Mouse (Mus musculus): ENCODE results near the gene Pdia5. TPM values are rescaled to one million over a fixed set of nuclear protein-coding genes. Genes with fewer than 3 reads are reported as not detected.

The Pdia5 gene
- total and polyA plus RNA-seq, 3 experiments: not detected

GRCm38 (mm10) chr16:35517976-35518951 is 27.6 kb upstream of the Pdia5 start:
- DNase-seq (ENCODE audit: low read depth, low spot score): no peak
- H3K4me1 ChIP-seq (ENCODE audit: control insufficient read depth in 1 of 2, insufficient read depth in 2 of 2, low read length in 2 of 2): no peaks in the 10 kb centered on the region
- no peak overlapping the region for H3K4me3 ChIP-seq (ENCODE audit: control insufficient read depth in 1 of 2, insufficient read depth in 1 of 2, low read depth in 2 of 2, low read length in 2 of 2)
- no peak overlapping the region for H3K27ac ChIP-seq (ENCODE audit: control insufficient read depth, low read depth, low read length)
- H3K9ac ChIP-seq (ENCODE audit: control insufficient read depth, low read depth, low read length, poor library complexity, severe bottlenecking): no peak overlapping the region
- TF ChIP-seq POLR2AphosphoS5 (IDR thresholded peaks at IDR 0.05; ENCODE audit: borderline replicate concordance, low read depth, low read length): no peak
- no peak for TF ChIP-seq MYC (IDR thresholded peaks at IDR 0.05; ENCODE audit: low read depth, low read length)
- no peak for TF ChIP-seq ELF1 (IDR thresholded peaks at IDR 0.05; ENCODE audit: low read depth, low read length)
- no peak for TF ChIP-seq TBP (IDR thresholded peaks at IDR 0.05; ENCODE audit: low read depth, low read length)
- no peaks in the 10 kb centered on the region for H3K36me3 ChIP-seq (ENCODE audit: control insufficient read depth in 1 of 2, insufficient read depth in 2 of 2, low read length in 2 of 2)
- H3K27me3 ChIP-seq (ENCODE audit: control insufficient read depth in 1 of 2, insufficient read depth in 2 of 2, low read length in 2 of 2): no peaks in the 10 kb centered on the region; a peak in 1 of 4 replicates
- H3K79me2 ChIP-seq (ENCODE audit: control insufficient read depth, insufficient read depth, low read length, poor library complexity): no peaks in the 10 kb centered on the region
- no peaks in the 10 kb centered on the region for H3K9me3 ChIP-seq (replicated peaks; ENCODE audit: insufficient read depth, low read length)

- H3K27ac ChIP-seq (ENCODE audit: control insufficient read depth, low read depth, low read length): no peak overlapping the region
- no peaks in the 10 kb centered on the region for H3K4me1 ChIP-seq (ENCODE audit: control insufficient read depth in 1 of 2, insufficient read depth in 2 of 2, low read length in 2 of 2)
- TF ChIP-seq SMC3 (IDR thresholded peaks at IDR 0.05; ENCODE audit: low read depth, low read length): no peak
- TF ChIP-seq EP300 (IDR thresholded peaks at IDR 0.05; ENCODE audit: low read depth in 1 of 2, low read length in 2 of 2): no peak
- no peak for TF ChIP-seq MAFK (IDR thresholded peaks at IDR 0.05; ENCODE audit: borderline replicate concordance, low read depth, low read length)
- TF ChIP-seq ZKSCAN1 (IDR thresholded peaks at IDR 0.05; ENCODE audit: low read depth, low read length): no peak
- TF ChIP-seq GABPA (IDR thresholded peaks at IDR 0.05; ENCODE audit: low read depth, low read length): no peak
- H3K4me3 ChIP-seq (ENCODE audit: control insufficient read depth in 1 of 2, insufficient read depth in 1 of 2, low read depth in 2 of 2, low read length in 2 of 2): no peak overlapping the region
- no peaks in the 10 kb centered on the region for H3K79me2 ChIP-seq (ENCODE audit: control insufficient read depth, insufficient read depth, low read length, poor library complexity)
- no peaks in the 10 kb centered on the region for H3K9me3 ChIP-seq (replicated peaks; ENCODE audit: insufficient read depth, low read length)
- no peak for DNase-seq (ENCODE audit: low read depth, low spot score)
- H3K9ac ChIP-seq (ENCODE audit: control insufficient read depth, low read depth, low read length, poor library complexity, severe bottlenecking): no peak overlapping the region
- no peaks in the 10 kb centered on the region; a peak in 1 of 4 replicates for H3K27me3 ChIP-seq (ENCODE audit: control insufficient read depth in 1 of 2, insufficient read depth in 2 of 2, low read length in 2 of 2)
- H3K36me3 ChIP-seq (ENCODE audit: control insufficient read depth in 1 of 2, insufficient read depth in 2 of 2, low read length in 2 of 2): no peaks in the 10 kb centered on the region
Measured at GRCm38 (mm10) chr16:35515977-35516612, 25.4 kb upstream of the Pdia5 start.

- no peaks in the 10 kb centered on the region; a peak in 1 of 4 replicates for H3K27me3 ChIP-seq (ENCODE audit: control insufficient read depth in 1 of 2, insufficient read depth in 2 of 2, low read length in 2 of 2)
- no peak overlapping the region for H3K4me3 ChIP-seq (ENCODE audit: control insufficient read depth in 1 of 2, insufficient read depth in 1 of 2, low read depth in 2 of 2, low read length in 2 of 2)
- no peaks in the 10 kb centered on the region for H3K79me2 ChIP-seq (ENCODE audit: control insufficient read depth, insufficient read depth, low read length, poor library complexity)
- no peaks in the 10 kb centered on the region for H3K36me3 ChIP-seq (ENCODE audit: control insufficient read depth in 1 of 2, insufficient read depth in 2 of 2, low read length in 2 of 2)
- H3K4me1 ChIP-seq (ENCODE audit: control insufficient read depth in 1 of 2, insufficient read depth in 2 of 2, low read length in 2 of 2): no peaks in the 10 kb centered on the region
- H3K27ac ChIP-seq (ENCODE audit: control insufficient read depth, low read depth, low read length): no peak overlapping the region
- H3K9ac ChIP-seq (ENCODE audit: control insufficient read depth, low read depth, low read length, poor library complexity, severe bottlenecking): no peak overlapping the region
- H3K9me3 ChIP-seq (replicated peaks; ENCODE audit: insufficient read depth, low read length): no peaks in the 10 kb centered on the region
- no peak for TF ChIP-seq TBP (IDR thresholded peaks at IDR 0.05; ENCODE audit: low read depth, low read length)
- TF ChIP-seq NELFE (IDR thresholded peaks at IDR 0.05; ENCODE audit: low read depth, low read length): no peak
- no peak for TF ChIP-seq MAX (IDR thresholded peaks at IDR 0.05; ENCODE audit: low read length)
- TF ChIP-seq ETS1 (IDR thresholded peaks at IDR 0.05; ENCODE audit: low read depth, low read length): no peak
- TF ChIP-seq POLR2AphosphoS2 (IDR thresholded peaks at IDR 0.05; ENCODE audit: low read length): no peak
- no peak for TF ChIP-seq TCF12 (IDR thresholded peaks at IDR 0.05; ENCODE audit: low read depth, low read length)
- TF ChIP-seq MAFK (IDR thresholded peaks at IDR 0.05; ENCODE audit: borderline replicate concordance, low read depth, low read length): no peak
- TF ChIP-seq UBTF (IDR thresholded peaks at IDR 0.05; ENCODE audit: borderline replicate concordance, insufficient read depth, low read depth, low read length): no peak
- TF ChIP-seq MXI1 (IDR thresholded peaks at IDR 0.05; ENCODE audit: low read depth, low read length): no peak
- no peak for TF ChIP-seq POLR2A (IDR thresholded peaks at IDR 0.05; ENCODE audit: control insufficient read depth in 1 of 2, insufficient read depth in 1 of 2, low read depth in 1 of 2, low read length in 2 of 2, poor library complexity in 1 of 2)
- TF ChIP-seq ZC3H11A (IDR thresholded peaks at IDR 0.05; ENCODE audit: low read depth, low read length): no peak
- TF ChIP-seq CTCF (IDR thresholded peaks at IDR 0.05 in 2 of 3, conservative IDR thresholded peaks at IDR 0.05 in 1 of 3; ENCODE audit: control insufficient read depth in 1 of 3, insufficient read depth in 1 of 3, low read depth in 2 of 3, low read length in 3 of 3, poor library complexity in 1 of 3, severe bottlenecking in 1 of 3): no peak
- no peak for TF ChIP-seq USF1 (IDR thresholded peaks at IDR 0.05; ENCODE audit: low read depth, low read length)
- no peak for DNase-seq (ENCODE audit: low read depth, low spot score)
Measured at GRCm38 (mm10) chr16:35509331-35510070, 18.8 kb upstream of the Pdia5 start.

All from MEL (cell line).